Mouse (Mus musculus) stomach, embryonic 14.5 days (tissue): Measurements from ENCODE around the gene Pomp. TPM values are rescaled to one million over a fixed set of nuclear protein-coding genes. Genes with fewer than 3 reads are reported as not detected.
A peak's percentile ranks its signal among the peaks of the same experiment; 100 is the strongest.

Source experiments
- ATAC-seq: fragments of 200-750 bp; cut with Nextera tagmentation; 2 replicates; pipeline ENCODE4 v1.8.0; 2017; ENCODE audit warnings: low read depth, moderate TSS enrichment; ENCODE audit not compliant: insufficient number of reproducible peaks, insufficient read depth, low FRiP score
- H3K27ac ChIP-seq: fragments of 300-500 bp; sonication (generic); 2 replicates; pipeline ENCODE4 v1.5.1; 2014; ENCODE audit warnings: mild to moderate bottlenecking, low read length, moderate library complexity, mixed read lengths
- H3K27me3 ChIP-seq: fragments of 300-500 bp; sonication (generic); 2 replicates; pipeline ENCODE4 v1.6.1; 2014; ENCODE audit warnings: low read length, control low read depth, mixed read lengths; ENCODE audit not compliant: control insufficient read depth, insufficient read depth
- H3K36me3 ChIP-seq: fragments of 300-500 bp; sonication (generic); 2 replicates; pipeline ENCODE4 v1.6.1; 2014; ENCODE audit warnings: mild to moderate bottlenecking, control low read depth, low read length, moderate library complexity, mixed read lengths; ENCODE audit not compliant: control insufficient read depth, insufficient read depth
- H3K4me1 ChIP-seq: fragments of 300-500 bp; sonication (generic); 2 replicates; pipeline ENCODE4 v1.6.1; 2014; ENCODE audit warnings: low read length, control low read depth, mixed read lengths; ENCODE audit not compliant: control insufficient read depth, insufficient read depth
- H3K4me2 ChIP-seq: fragments of 300-500 bp; sonication (generic); replicated peaks from 2 replicates; pipeline ENCODE4 v1.6.1; 2014; ENCODE audit warnings: low read depth, low read length, control low read depth
- H3K4me3 ChIP-seq: fragments of 300-500 bp; sonication (generic); 2 replicates; pipeline ENCODE4 v1.5.1; 2014; ENCODE audit warnings: low read depth, low read length, control low read depth
- H3K9ac ChIP-seq: fragments of 300-500 bp; sonication (generic); replicated peaks from 2 replicates; pipeline ENCODE4 v1.6.1; 2014; ENCODE audit warnings: low read depth, mild to moderate bottlenecking, control low read depth, low read length, moderate library complexity, mixed read lengths
- H3K9me3 ChIP-seq: fragments of 300-500 bp; sonication (generic); 2 replicates; pipeline ENCODE4 v1.6.1; 2016; ENCODE audit warnings: low read depth, low read length, control low read depth; ENCODE audit not compliant: control insufficient read depth
- WGBS: fragments of 180-500 bp; shearing (Covaris S2); extraction: QIAGEN DNeasy Blood & Tissue Kit; methylation state at CpG from one replicate; pipeline ENCODE4 v1.1.7; 2014; 5-methylcytosine and 5-hydroxymethylcytosine counted together
- polyA plus RNA-seq: library from polyadenylated mRNA; unstranded; fragments of >200 nt; fragmentation: Nextera tagmentation; extraction: Ambion mirVana; gene quantifications from 2 replicates; pipeline ENCODE4 v1.2.1, GENCODE M21; 2014

The Pomp gene
- polyA plus RNA-seq, result 445 and 460 TPM in 2 replicates

GRCm38 (mm10) chr5:147860449-147861261 is at the start of gene Pomp:
Gene Pomp, plus strand, starts transcription at chr5:147860461.
- ATAC-seq, result peak; percentile 88
- no peaks in the 10 kb centered on the region for H3K27me3 ChIP-seq
- H3K9ac ChIP-seq, result peak within 1 kb of the TSS; percentile 95
- H3K4me2 ChIP-seq, result peak within 1 kb of the TSS; percentile 79
- H3K36me3 ChIP-seq, result peaks cover 20% of the 10 kb centered on the region; the same call in 1 of the 2 replicates
- peak within 1 kb of the TSS; percentile 84 for H3K4me3 ChIP-seq
- peaks cover 7% of the 10 kb centered on the region; the same call in 1 of the 2 replicates for H3K4me1 ChIP-seq
- under 1% methylated on average over 68 of the region's 68 CpGs for WGBS
- H3K9me3 ChIP-seq, result no peaks in the 10 kb centered on the region
- H3K27ac ChIP-seq, result peak within 1 kb of the TSS; percentile 72

GRCm38 (mm10) chr5:147812255-147813040 is 47.8 kb upstream of the Pomp start:
- Histone ChIP-seq H3K4me3 (no peak overlapping the region), H3K36me3 (no peaks in the 10 kb centered on the region), H3K27ac (no peak overlapping the region), H3K4me1 (no peaks in the 10 kb centered on the region), H3K9ac (no peak overlapping the region), H3K9me3 (no peaks in the 10 kb centered on the region), H3K27me3 (no peaks in the 10 kb centered on the region), H3K4me2 (no peak overlapping the region)
- ATAC-seq, result no peak
- 78% methylated on average over 13 of the region's 13 CpGs for WGBS

- Histone ChIP-seq H3K4me3 (no peak overlapping the region), H3K4me1 (no peaks in the 10 kb centered on the region), H3K4me2 (no peak overlapping the region), H3K9me3 (no peaks in the 10 kb centered on the region), H3K9ac (no peak overlapping the region), H3K27ac (no peak overlapping the region), H3K27me3 (no peaks in the 10 kb centered on the region), H3K36me3 (no peaks in the 10 kb centered on the region)
- ATAC-seq, result no peak
- WGBS, result 75% methylated on average over 13 of the region's 13 CpGs
Measured at GRCm38 (mm10) chr5:147814971-147815370, 45.3 kb upstream of the Pomp start.

GRCm38 (mm10) chr5:147815592-147815991 is 44.7 kb upstream of the Pomp start:
- H3K27me3 ChIP-seq, result no peaks in the 10 kb centered on the region
- H3K4me1 ChIP-seq, result no peaks in the 10 kb centered on the region
- no peak overlapping the region for H3K4me3 ChIP-seq
- H3K36me3 ChIP-seq, result no peaks in the 10 kb centered on the region
- no peaks in the 10 kb centered on the region for H3K9me3 ChIP-seq
- no peak overlapping the region for H3K9ac ChIP-seq
- WGBS, result 70% methylated on average over 8 of the region's 8 CpGs
- no peak; the same call in 1 of the 2 replicates for ATAC-seq
- H3K4me2 ChIP-seq, result no peak overlapping the region
- no peak overlapping the region for H3K27ac ChIP-seq

DNA sequence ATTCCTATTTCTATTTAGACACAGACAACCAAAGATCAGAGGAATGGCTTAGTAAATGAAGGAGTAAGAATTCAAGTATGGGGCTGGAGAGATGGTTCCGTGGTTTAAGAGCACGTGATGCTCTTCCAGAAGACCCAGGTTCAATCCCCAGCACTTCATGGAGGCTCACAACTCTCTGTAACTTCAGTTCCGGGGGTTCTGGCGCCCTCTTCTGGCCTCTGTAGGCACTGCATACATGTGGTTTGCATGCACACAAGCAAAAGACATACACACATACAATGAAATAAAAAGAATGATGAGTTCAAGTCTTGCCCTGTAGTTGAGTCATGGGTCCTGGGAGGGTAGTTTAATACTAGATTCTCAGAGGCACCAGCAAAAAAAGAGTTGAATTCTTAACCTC is 43.8 kb upstream of the Pomp start:
- H3K4me3 ChIP-seq, result no peak overlapping the region
- H3K4me2 ChIP-seq, result no peak overlapping the region
- H3K27ac ChIP-seq, result no peak overlapping the region
- H3K9me3 ChIP-seq, result no peaks in the 10 kb centered on the region
- no peaks in the 10 kb centered on the region for H3K4me1 ChIP-seq
- H3K9ac ChIP-seq, result no peak overlapping the region
- H3K27me3 ChIP-seq, result no peaks in the 10 kb centered on the region
- no peak for ATAC-seq
- H3K36me3 ChIP-seq, result no peaks in the 10 kb centered on the region
- WGBS, result 72% methylated on average over 4 of the region's 4 CpGs

DNA sequence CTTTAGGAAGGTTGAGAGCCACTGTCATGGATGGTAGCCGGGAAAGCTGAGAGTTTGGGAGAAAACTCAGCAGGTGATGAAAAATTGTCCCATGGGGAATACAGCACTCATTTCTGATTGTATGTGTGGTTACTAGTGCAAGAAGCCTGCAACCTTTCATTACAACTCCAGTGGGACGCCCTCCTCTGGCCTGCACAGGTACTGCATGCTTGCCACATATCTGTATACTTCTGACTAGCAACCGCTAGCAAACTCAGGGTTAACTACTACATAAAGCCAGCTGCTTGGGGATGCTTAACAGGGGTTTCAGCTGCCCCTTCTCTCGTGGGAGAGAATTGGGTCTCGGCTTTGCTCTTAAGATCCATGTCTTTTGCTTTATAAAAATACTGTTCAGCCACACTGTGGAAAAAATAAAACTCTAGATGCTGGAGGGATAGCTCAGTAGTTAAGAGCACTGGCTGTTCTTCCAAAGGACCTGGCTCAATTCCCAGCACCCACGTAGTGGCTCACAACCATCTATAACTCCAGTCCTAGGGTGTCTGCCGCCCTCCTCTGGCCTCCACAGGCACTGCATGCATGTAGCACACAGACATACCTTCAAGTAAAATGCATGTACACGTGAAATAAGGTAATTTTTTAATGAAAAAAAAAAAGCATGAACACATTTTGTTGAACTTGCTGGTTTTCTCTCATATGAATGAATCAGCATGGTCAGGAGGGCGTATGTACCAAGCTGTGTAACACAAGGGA is 42.3 kb upstream of the Pomp start:
- Histone ChIP-seq H3K27me3 (no peaks in the 10 kb centered on the region), H3K4me3 (no peak overlapping the region), H3K9me3 (no peaks in the 10 kb centered on the region), H3K4me2 (no peak overlapping the region), H3K36me3 (no peaks in the 10 kb centered on the region), H3K4me1 (no peaks in the 10 kb centered on the region), H3K9ac (no peak overlapping the region), H3K27ac (no peak overlapping the region)
- WGBS, result 91% methylated on average over 9 of the region's 9 CpGs
- ATAC-seq, result no peak

DNA sequence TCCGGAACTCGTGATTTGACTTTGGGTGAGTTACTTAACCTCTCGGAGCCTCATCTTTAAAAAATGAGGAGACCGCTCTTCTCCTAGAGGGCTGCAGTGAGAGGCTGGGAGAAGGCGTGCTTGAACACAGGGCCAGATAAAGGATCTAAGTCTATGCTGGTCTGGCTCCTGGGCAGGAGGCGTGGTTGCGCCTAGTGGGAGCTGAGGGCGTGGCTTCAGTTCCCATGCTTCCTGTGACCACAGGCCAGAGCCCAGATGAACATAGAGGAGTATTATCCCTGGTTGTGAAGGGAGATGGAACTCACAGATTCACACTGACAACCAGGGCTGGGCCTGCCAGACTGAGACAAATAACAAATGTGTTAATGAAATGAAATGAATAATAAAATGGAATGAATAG is 41.4 kb upstream of the Pomp start:
- Histone ChIP-seq H3K4me1 (no peaks in the 10 kb centered on the region), H3K4me3 (no peak overlapping the region), H3K27me3 (no peaks in the 10 kb centered on the region), H3K9me3 (no peaks in the 10 kb centered on the region), H3K27ac (no peak overlapping the region), H3K4me2 (no peak overlapping the region), H3K36me3 (no peaks in the 10 kb centered on the region), H3K9ac (no peak overlapping the region)
- no peak for ATAC-seq
- WGBS, result 89% methylated on average over 8 of the region's 8 CpGs

GRCm38 (mm10) chr5:147819895-147820294 is 40.4 kb upstream of the Pomp start:
- no peak overlapping the region for H3K4me3 ChIP-seq
- H3K9ac ChIP-seq, result no peak overlapping the region
- 85% methylated on average over 7 of the region's 7 CpGs for WGBS
- H3K4me1 ChIP-seq, result no peaks in the 10 kb centered on the region
- H3K36me3 ChIP-seq, result no peaks in the 10 kb centered on the region
- no peaks in the 10 kb centered on the region for H3K27me3 ChIP-seq
- H3K4me2 ChIP-seq, result no peak overlapping the region
- no peak overlapping the region for H3K27ac ChIP-seq
- H3K9me3 ChIP-seq, result no peaks in the 10 kb centered on the region
- ATAC-seq, result no peak
